Mouse (Mus musculus) megakaryocyte progenitor cell, adult 5-6 weeks (primary cell): ENCODE measurements at regions not wholly inside any gene's neighbourhood (a gene's known extent, or its start where the extent isn't known, plus 50 kb on each side); places are given as distances from the start of the nearest gene placed in this dataset.

Source experiments
- ATAC-seq: replicated peaks from 2 replicates; pipeline ENCODE4 v1.8.0; 2016; ENCODE audit warnings: mild to moderate bottlenecking, moderate TSS enrichment, inconsistent platforms; ENCODE audit not compliant: poor library complexity

DNA sequence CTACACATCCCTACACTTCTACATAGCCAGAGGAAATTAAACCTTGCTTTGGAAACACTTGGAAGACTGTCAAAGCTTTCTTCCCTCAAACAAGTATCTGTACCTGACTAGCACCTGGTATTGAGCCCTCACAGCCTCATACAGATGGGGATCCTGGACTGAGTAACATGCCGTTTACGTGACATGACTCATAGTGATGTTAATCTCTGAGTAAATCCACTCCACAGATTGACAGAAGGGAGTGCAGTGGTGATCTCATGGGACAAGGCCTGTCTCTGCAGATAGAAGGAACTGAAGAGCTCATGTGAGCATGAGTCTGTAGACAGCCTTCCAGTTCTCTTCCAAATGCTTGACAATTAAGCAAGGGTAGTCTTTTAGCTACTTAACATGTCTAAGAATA is 141.8 kb upstream of the Ccnd2 start:
- ATAC-seq: no peak

DNA sequence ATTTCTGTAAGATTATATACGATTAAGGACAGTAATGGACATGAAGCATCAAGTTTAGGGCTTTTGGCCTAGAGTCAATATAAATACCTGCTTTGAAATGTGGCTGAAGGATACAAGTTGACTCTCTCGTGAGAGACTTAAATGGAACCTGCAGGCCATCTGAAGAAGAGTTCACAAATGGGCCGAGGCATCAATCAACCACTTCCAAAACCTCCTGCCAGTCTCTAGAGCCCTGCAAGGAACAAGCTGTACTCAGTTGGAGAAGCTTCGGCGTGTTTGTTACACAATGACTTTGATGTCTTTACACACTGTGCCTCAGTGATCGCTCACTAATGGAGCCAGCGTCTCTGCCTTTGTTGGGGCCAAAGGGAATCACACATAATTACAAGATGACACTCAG is 146.1 kb upstream of the Ccnd2 start:
- ATAC-seq: no peak

DNA sequence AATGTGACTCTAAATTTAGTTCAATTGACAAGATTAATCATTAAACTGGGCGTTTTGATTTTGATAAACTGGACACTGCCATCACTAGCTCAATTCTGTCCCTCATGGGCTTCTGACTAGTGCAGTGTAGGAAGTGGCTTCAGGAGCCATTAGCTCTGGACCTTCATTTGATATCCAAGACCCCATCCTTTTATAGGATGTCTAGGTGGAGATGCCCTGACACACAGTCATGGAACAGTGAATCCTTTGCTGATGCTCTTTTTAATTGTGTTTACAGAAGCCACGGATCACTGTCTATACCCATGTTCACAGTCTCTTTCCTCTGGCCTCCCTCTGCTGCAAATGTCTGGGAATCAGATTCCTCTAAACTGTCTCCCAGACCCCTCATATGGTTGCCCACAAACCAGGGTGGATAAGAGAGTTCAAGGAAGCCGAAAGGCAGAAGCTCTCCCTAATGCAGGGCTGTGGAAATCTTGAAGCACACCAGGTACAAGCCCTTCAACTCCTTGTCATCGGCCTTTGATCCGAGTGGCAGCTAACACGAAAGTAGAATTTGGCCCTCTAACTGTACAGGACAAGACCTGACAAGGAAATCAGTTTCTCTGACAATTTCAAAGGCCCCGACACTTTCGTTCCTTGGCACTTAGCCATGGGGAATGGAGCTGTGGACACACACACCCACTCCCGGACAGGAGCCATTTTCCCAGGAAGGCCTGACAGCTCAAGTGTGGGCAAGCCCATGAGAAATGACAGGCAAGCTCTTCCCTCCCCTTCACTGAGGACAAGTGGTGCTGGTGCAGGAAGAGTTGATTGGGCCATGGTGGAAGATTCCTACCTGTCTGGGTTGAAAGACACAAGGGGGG is 135.2 kb upstream of the Parp11 start:
- no peak for ATAC-seq

DNA sequence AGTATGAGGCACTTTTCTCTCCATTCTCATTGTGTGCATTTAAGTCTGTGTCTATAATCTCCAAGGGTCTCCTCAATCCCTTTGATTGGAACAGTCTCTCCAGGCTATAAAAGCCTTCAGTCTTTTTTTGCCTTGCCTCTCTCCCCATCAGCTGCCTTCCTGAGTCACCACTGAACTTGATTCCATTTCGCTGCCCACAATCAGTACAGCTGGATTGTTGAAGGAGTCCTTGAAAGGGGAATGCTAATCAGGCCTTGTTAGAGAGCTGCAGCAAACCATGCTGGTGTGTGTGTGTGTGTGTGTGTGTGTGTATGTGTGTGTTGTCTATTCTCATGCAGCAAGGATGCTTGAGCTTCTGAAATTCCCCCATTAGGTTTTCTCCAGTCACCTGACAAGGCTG is 129.3 kb upstream of the Parp11 start:
- no peak for ATAC-seq

DNA sequence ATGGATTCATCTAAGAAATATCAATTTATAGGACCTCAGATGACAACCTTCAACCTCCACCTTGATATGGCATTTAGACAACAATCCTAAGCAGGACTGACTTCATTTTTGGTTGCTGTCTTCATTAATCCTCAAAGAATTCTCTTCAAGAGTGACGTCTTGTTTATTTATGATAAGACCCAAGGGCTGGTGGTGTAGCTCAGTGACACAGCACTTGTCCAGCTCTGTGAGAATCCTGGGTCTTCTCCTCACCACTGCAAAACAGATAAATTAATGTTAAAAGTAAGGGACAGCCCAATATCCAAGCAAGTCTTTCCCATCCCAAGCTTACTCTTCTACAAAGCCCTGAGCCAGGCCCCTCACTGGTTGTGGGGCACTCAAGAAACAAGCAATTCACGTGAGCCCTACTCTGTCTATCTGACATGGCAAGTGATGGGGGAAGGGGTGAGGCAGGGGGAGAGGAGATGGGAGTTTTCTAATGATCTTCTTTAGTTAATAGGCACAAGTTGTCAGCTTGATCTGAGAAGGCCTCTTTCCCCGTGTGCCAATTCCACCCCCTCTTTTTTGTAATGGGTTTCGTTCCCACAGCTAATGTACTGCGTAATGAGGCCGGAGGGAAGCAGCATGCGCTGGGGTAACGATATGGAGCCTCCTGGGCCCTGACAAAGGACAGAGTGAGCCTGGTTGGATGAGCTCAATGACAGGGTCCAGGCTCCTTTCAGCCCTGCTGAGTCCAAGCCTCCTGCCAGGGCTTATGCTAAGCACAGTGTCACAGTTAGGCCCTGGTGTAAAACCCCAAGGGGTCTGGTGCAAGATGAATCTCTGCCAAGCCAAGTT is 127.7 kb upstream of the Parp11 start:
- no peak for ATAC-seq

DNA sequence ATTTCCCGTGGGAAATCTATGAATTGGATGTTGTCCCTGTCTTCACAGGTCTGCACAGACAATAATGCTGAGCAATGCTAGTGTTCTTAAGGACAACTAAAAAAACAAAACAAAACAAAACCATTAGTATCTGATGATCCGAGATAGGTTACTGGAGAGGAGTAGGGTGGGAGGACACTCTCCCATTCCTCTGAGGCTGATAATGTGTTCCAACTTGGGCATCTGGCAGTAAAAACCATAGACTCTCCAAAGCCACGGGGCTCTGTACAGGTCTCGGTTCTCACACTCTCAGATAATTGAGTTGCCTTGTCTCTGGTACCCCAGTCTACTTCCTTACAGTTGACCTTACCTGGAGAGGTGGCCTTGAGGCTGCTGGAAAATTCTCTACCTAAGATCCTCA is 126.0 kb upstream of the Parp11 start:
- peak; percentile 30 for ATAC-seq

DNA sequence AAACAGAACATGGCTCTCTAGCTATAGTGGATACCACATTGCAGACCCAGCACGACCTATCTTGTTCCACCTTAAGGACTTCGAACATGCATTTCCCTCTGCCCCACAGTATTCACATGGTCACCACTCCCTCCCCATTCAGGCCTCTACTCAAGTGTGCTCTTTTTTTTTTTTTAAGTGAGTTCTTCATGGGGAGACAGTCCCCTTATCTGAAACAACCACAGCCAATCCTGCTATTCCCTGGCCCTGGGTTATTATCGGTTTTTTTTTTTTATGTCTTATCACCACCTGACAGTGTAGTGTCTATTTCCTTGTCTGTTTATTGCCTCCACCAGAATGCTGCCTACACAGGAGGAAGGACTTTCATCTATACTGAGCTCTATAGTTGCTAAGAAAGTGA is 125.6 kb upstream of the Parp11 start:
- peak; percentile 73 for ATAC-seq

DNA sequence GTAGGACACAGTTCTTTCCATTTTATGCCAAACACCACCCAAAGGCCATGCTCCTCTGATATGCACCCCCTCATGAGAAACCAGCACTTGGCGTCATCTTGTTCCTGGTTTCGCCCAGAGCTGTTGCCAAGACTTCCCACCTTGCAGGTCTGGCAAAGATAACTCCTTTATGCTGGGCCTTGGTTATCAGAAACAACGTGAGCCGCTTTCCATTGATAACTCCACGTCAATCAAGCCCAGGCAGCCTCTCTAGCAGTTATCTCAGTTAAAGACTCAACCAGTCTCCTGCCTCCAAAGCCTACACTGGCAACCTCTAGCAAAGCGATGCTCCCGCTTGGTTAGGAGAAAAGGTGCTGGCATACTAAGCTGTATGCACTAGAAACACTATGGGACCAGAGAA is 124.2 kb upstream of the Parp11 start:
- ATAC-seq: peak; percentile 65

DNA sequence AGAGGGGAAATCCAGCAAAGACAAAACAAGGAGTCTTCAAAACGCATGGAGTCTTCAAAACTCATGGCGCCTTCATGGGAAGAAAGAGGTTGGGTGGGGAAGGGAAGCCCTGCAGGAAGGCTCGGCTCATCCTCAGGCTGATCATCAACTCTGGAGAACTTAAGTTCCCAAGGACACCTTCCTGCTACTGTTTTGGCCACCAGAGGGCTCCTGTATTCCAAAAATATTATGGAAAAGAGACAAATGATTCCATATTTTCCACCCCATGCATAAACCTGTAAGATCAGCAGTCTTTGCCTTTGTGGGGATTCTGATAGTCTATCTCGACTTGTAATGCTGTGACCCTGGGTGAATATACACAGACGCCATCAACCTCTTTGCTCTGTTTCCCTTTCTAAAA is 121.7 kb upstream of the Parp11 start:
- no peak for ATAC-seq

DNA sequence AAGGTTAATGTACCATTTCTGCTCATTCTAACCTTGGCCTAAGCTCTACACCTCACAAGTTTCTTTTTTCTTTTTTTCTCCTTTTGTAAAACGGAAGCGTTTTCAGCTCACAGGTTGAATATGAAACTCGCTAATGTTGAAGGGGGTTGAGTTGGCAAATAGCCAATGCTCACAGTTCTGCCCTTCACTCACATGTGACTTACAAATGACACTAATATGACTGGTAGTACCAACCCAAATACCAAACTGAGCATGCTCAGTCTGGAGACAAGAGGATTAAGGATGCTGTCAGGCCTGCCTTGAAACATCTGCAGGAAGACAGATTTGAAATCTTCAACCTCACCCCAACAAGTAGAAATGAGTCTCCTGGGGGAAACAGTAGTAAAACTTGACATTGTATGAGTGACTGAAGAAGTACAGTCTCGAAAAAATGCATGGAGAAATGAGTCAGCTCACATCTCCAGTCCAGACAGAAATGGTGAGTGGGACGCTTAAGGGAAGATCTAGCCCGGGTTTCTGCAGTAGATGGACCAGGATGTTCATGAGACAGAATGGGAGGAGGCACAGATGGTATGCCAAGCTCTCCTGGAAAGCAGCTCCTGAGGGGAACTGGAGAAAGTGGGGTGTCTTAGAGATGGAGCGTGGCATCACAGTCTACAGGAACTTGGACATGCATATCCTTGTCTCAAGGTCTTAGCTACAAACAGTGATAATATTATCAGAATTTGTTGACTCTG is 120.9 kb upstream of the Parp11 start:
- ATAC-seq: no peak

DNA sequence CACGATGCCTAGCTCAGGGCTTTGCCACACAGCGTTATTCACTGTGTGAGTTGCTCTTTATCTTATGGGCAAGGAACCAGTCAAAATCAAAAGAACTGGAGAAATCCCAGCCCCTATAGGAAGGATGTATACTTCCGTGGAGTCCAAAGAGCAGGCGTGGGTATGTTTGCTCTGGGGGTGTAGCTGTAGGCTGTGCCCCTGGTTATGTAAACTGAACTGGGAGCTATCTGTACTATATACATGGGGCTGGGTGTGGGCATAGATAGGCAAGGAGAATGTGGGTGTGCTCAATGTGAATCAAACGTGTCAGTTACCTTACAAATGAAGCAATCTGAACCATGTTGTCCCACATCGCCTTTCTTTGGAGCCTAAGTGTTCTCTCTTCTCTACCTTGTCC is 120.3 kb upstream of the Parp11 start:
- ATAC-seq: peak; percentile 20; the same call in 1 of the 2 replicates

DNA sequence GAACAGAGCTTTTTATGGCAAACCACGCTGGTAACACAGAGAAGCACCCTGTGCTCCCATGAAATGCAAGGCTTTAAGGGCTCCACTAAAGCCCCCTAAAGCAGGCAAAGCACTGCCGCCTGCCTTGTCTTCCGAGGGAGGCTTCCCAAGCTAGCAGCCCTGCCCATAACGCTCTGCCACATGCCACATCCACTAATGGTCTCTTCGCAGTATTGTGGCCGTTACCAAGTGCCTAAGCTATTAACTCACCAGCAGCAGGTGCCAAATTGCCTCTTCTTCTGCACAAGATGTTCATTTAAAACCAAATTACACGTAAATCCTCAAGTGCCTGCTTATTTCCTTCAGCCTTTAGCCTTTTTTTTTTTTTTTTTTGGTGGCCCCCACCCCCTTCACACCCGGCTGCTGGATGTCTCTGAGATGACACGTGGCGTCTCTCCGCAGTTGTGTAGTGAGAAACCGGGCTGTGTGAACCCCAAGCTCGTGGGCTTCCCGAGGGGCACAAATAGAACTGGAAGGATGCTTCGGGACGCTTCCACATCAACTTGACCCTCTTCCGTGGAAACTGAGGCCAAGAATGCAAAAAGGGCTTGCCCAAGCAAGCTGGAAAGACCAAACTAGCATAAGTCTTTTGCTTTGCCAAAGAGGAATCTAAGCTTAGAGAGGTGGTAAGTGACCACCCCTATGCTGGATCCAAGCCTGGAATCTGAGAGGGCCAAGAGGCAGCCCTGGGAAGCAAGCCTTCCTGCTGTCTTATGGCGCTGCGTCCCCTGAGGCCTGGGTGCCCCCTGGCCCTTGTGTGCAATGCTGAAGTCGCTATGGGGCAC is 117.2 kb upstream of the Parp11 start:
- no peak for ATAC-seq

DNA sequence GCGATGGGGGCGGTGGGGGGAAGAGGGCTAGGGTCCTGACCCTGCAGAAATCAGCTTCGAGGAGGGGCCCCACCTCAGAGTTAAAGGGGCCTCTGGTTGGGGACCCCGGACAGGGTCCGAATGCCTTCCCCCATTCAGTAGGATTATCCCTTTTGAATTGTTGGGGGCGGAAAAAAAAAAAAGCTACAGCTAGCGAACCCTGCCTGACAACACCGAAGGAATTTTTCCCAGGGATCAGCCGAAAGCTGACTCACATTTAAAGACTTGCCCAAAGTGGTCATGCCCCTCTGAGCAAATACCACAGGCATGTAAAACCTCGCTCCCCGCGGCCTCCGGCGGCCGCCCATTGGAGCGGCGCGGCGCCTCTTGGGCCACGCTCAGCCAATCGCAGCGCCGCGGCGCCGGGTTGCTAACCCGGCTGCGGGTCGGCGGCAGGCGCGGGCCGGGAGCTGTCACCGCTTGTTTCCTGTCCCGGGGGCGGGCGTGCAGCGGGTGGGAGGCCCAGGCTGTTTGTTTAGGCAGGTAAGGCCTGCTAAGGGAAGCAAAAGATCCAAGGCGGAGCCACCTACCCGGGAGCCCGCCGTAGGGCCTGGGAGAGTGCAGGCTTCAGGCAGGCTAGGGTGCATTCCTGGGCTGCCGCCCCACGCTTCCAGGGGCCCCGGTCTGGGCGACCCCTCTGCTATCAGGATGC is 116.5 kb upstream of the Parp11 start:
- ATAC-seq: peak; percentile 73

DNA sequence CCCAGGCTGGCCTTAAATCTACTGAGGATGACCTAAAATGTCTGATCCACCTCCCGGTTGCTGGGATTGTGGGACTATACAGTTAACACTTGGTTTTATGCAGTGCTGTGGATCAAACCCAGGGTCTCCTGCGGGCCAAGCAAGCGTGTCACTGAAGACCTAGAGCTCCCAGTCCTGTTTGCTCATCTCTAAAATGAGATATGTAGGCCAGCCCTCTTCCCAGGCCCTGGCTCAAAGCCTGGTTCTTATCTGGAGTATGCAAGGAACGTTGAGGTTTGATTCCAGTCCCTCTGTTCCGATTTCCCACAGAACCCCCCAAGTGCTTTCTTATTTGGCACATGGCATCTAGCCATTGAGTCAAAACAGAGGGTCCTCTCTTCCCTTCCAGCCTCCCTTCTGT is 115.5 kb upstream of the Parp11 start:
- peak; percentile 29 for ATAC-seq

DNA sequence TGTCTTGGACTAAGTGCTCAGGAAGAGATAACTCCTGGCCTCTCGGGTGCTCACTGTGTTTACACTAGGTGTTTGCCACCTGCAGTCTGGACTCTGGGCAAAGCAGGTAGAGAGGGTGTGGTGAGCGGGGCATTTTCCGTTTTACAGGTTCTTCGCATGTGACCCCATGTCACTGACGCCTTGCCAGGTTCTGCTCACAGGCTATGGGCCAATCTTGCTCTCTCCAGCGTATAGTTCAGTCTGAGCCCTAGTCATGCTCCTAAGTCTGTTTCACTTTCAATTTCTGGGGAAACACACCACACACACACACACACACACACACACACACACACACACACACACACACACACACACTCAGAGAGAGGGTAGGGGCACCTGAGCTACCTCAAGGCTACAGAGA is 112.4 kb upstream of the Parp11 start:
- ATAC-seq: no peak

DNA sequence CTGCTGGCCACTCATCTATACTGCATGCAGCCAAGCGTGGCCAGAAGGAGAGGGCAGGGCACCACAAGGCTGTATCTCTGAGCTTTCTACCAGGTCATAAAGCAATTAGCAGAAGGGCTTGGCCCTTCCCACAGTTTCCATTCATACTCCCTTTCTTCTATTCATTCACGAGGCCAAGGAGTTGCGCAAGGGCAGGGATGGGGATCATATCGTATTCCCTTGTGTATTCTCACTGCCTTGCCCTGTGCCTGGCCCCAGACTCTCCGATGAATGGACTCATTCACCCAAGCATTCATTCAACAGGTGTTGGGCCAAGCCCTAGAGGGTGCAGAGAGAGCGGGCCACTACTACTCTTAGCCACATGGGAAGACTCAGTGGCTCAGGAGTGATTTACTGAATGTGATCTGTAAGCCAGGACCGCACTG is 111.2 kb upstream of the Parp11 start:
- no peak for ATAC-seq

DNA sequence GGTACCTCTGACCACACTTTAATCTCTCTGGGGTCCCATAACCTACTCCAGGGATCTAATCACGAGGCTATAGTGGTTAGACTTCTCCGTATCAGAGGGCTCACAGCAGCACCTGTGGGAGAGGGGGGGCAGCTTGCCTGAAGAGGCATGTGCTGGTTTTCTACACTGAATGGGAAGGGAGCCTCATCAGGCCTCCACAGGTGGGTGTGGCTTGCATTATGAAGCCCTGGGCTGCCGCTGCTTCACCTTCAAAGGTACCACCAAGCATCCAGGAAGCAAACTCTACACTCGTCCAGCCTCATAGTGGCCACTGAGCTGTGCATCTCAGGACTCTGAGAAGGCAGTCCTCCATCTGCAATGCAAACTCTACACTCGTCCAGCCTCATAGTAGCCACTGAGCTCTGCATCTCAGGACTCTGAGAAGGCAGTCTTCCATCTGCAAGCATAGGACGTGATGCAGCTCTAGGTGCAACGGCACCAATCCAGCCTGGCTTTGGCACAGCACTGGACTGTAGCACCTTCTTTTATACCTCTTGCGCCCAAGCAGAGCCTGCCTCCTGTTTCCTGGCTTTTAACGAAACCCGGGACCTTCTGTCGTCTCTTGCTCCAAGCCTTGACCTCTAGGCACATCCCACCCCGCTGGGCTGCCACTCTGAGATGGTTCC is 110.5 kb upstream of the Parp11 start:
- 0 out of 2 replicates have a peak, but pooled peaks have one; percentile 2 for ATAC-seq

DNA sequence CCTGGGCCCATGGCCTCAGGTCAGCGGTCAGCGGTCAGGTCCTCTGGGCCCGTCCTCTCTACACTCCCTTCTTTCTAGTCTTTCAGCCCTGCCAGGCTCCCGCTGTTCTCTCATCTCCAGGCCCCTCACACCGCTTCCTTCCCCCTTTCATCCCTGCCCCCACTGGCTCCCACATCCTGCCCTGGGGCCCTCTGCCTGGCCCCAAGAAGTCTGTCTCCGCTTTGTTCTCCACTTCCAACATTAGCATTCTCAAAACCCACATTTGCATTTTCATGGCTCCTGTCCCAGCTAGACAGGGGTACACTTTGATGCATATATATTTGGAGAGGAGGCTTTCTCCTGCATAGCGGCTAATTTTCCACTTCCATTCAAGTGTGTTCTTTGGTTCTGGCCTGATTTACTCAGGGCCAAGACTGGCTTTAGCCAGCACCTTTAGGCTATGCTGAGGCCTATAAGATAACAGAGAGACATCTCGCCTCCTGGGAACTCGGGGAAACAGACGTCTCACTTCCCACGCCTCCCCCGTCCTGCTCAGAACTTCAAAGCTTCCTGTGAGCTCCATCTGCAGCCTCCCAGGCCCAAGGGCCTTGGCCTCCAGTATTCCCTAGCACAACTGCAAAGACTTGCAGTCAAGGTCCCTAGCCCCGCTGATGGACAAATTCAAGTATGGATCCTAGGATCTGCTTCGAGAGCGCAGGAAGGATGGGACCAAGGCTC is 109.8 kb upstream of the Parp11 start:
- peak; percentile 55 for ATAC-seq

DNA sequence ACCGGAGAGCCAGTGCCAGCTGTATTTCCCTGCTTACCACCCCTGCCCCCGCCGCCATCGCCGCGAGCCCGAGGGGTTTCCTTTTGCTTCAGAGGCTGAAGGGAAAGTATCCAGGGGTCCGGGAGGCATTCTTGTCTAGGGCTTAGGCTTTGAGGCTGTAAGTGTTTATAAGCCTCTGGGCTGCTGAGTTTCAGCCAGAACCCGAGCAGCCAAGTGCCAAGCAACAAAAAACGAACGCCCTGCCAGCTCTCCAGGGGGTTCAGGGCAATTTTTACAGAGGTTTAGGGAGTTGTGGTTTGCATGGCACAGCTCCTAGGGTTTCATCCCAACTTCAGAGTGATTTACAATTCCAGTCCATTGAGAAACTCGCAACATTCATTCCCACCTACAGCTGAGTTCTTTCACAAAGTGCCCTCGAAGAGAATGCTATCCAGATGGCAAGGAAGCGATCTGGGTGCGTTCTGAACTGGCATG is 109.2 kb upstream of the Parp11 start:
- ATAC-seq: no peak
